Mouse (Mus musculus): ENCODE data around the gene 4930432K21Rik. TPM values are rescaled to one million over a fixed set of nuclear protein-coding genes. Genes with fewer than 3 reads are reported as not detected.

Gene 4930432K21Rik
- polyA plus RNA-seq, 1 experiment from 2014 or later: 2.0 TPM

- WGBS: 86% methylated on average over 7 of the region's 7 CpGs
- no peak for ATAC-seq (ENCODE audit: low FRiP score, low read depth)
Measured at GRCm38 (mm10) chr8:84220105-84220504, 72.3 kb downstream of the 4930432K21Rik start.

More at GRCm38 (mm10) chr8:84220105-84220504, 72.3 kb downstream of the 4930432K21Rik start:
- Histone ChIP-seq H3K4me2 (replicated peaks) (no peak overlapping the region), H3K27ac (no peak overlapping the region), H3K36me3 (peaks cover 100% of the 10 kb centered on the region), H3K9ac (no peak overlapping the region), H3K9me3 (no peaks in the 10 kb centered on the region), H3K4me1 (no peaks in the 10 kb centered on the region), H3K27me3 (no peaks in the 10 kb centered on the region), H3K4me3 (no peak overlapping the region)

MicroRNA genes within 50 kb of the gene (microRNA counts, 519-probe panel; counts per million panel counts)
- microRNA mmu-miR-181c (3,015 counts per million, percentile 50 among the panel's probes with 10 or more counts), microRNA mmu-miR-23a (4,492 counts per million, percentile 86 among the panel's probes with 10 or more counts), microRNA mmu-miR-27a (4,913 counts per million, percentile 93 among the panel's probes with 10 or more counts)

Small RNA genes lying within 50 kb of the gene (microRNA-seq; reads per million reads assigned to microRNA genes)
- gene Gm25110: not detected
- gene Mir181c: 6,834 reads per million, percentile 93 among the genes with 10 or more reads in this experiment
- gene Mir181d: 3,666 reads per million, percentile 88 among the genes with 10 or more reads in this experiment
- 17,733 reads per million, percentile 97 among the genes with 10 or more reads in this experiment for gene Mir23a
- not detected for gene Mir24-2
- gene Mir27a: 235 reads per million, percentile 63 among the genes with 10 or more reads in this experiment
- not detected for gene Mir3074-2

Other genes starting within 250 kb of the 4930432K21Rik start
- 28.1 and 29.3 TPM in 2 replicates for gene Adgrl1, start 247.9 kb upstream of the 4930432K21Rik start, polyA plus RNA-seq (2015; fragmentation: Nextera tagmentation; extraction: Ambion mirVana)
- gene Gm10644, start 192.8 kb upstream of the 4930432K21Rik start, polyA plus RNA-seq (2015; fragmentation: Nextera tagmentation; extraction: Ambion mirVana): 0.40 and 0.43 TPM in 2 replicates
- 51.4 and 52.9 TPM in 2 replicates for gene Asf1b, start 192.5 kb upstream of the 4930432K21Rik start, polyA plus RNA-seq (2015; fragmentation: Nextera tagmentation; extraction: Ambion mirVana)
- gene Prkaca, start 175.0 kb upstream of the 4930432K21Rik start, polyA plus RNA-seq (2015; fragmentation: Nextera tagmentation; extraction: Ambion mirVana): 169 and 174 TPM in 2 replicates
- gene Samd1, start 150.4 kb upstream of the 4930432K21Rik start, polyA plus RNA-seq (2015; fragmentation: Nextera tagmentation; extraction: Ambion mirVana): 12.3 and 12.4 TPM in 2 replicates
- gene 1700067K01Rik, start 146.5 kb upstream of the 4930432K21Rik start, polyA plus RNA-seq (2015; fragmentation: Nextera tagmentation; extraction: Ambion mirVana): 1.3 and 1.4 TPM in 2 replicates
- gene 2210011C24Rik, start 135.9 kb upstream of the 4930432K21Rik start, polyA plus RNA-seq (2015; fragmentation: Nextera tagmentation; extraction: Ambion mirVana): 0.22 and 0.31 TPM in 2 replicates
- gene Palm3, start 126.6 kb upstream of the 4930432K21Rik start, polyA plus RNA-seq (2015; fragmentation: Nextera tagmentation; extraction: Ambion mirVana): 6.6 and 7.6 TPM in 2 replicates
- 0.98 and 1.1 TPM in 2 replicates for gene Il27ra, start 105.4 kb upstream of the 4930432K21Rik start, polyA plus RNA-seq (2015; fragmentation: Nextera tagmentation; extraction: Ambion mirVana)
- not detected in 2 replicates for gene Rln3, start 103.0 kb upstream of the 4930432K21Rik start, polyA plus RNA-seq (2015; fragmentation: Nextera tagmentation; extraction: Ambion mirVana)
- 1.5 and 1.6 TPM in 2 replicates for gene Gm10643, start 82.9 kb upstream of the 4930432K21Rik start, polyA plus RNA-seq (2015; fragmentation: Nextera tagmentation; extraction: Ambion mirVana)
- 9.5 and 10.1 TPM in 2 replicates for gene Rfx1, start 81.2 kb upstream of the 4930432K21Rik start, polyA plus RNA-seq (2015; fragmentation: Nextera tagmentation; extraction: Ambion mirVana)
- gene Dcaf15, start 43.3 kb upstream of the 4930432K21Rik start, polyA plus RNA-seq (2015; fragmentation: Nextera tagmentation; extraction: Ambion mirVana): 12.4 and 13.3 TPM in 2 replicates
- 1.9 and 2.2 TPM in 2 replicates for gene Podnl1, start 22.0 kb upstream of the 4930432K21Rik start, polyA plus RNA-seq (2015; fragmentation: Nextera tagmentation; extraction: Ambion mirVana)
- gene Cc2d1a, start 89 bp upstream of the 4930432K21Rik start, polyA plus RNA-seq (2015; fragmentation: Nextera tagmentation; extraction: Ambion mirVana): 27.6 and 29.3 TPM in 2 replicates
- 5.7 TPM in 2 replicates for gene Nanos3, start 37.2 kb downstream of the 4930432K21Rik start, polyA plus RNA-seq (2015; fragmentation: Nextera tagmentation; extraction: Ambion mirVana)
- 23.5 and 23.9 TPM in 2 replicates for gene Zswim4, start 89.0 kb downstream of the 4930432K21Rik start, polyA plus RNA-seq (2015; fragmentation: Nextera tagmentation; extraction: Ambion mirVana)
- gene D8Ertd738e, start 101.7 kb downstream of the 4930432K21Rik start, polyA plus RNA-seq (2015; fragmentation: Nextera tagmentation; extraction: Ambion mirVana): 325 and 338 TPM in 2 replicates
- gene Mri1, start 109.3 kb downstream of the 4930432K21Rik start, polyA plus RNA-seq (2015; fragmentation: Nextera tagmentation; extraction: Ambion mirVana): 70.9 and 73.9 TPM in 2 replicates
- gene Ccdc130, start 122.4 kb downstream of the 4930432K21Rik start, polyA plus RNA-seq (2015; fragmentation: Nextera tagmentation; extraction: Ambion mirVana): 18.0 and 21.0 TPM in 2 replicates
- gene Cacna1a, start 240.4 kb downstream of the 4930432K21Rik start, polyA plus RNA-seq (2015; fragmentation: Nextera tagmentation; extraction: Ambion mirVana): 9.3 and 10.4 TPM in 2 replicates